ENCODE assay signal across 8 mouse cellular contexts in the genomic region with DNA sequence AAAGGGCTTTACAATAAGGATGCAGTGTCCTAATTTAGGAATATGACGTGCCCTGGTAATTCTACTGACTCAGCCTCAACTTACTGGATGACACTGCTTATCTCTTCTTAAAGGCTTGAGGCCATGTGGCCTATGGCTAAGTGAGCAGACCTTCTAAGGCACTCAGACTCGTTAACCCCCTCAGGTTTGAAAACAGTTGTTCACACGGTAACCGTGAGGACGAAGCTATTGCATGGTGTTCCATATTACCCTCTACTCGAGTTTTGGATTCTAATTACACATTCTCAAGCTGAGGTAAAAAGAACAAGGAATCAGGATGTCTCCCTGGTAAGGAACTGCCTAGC. TPM values are rescaled to one million over a fixed set of nuclear protein-coding genes. Genes with fewer than 3 reads are reported as not detected.
DNase-seq lines count a peak whose midpoint lies in the region; ATAC-seq and TF ChIP-seq lines count a peak whose summit lies in the region.

No protein-coding gene starts in this region.

- peak; percentile 26; the same call in 1 of the 2 replicates for ATAC-seq in heart, embryonic 12.5 days (ENCODE audit: insufficient number of reproducible peaks, low FRiP score)
- peak; percentile 52 for ATAC-seq in forebrain, embryonic 13.5 days
- ATAC-seq in liver, embryonic 13.5 days (ENCODE audit: low read depth) = peak; percentile 24

- H3K4me1 ChIP-seq in heart, embryonic 12.5 days (replicated peaks) = peaks cover 15% of the 10 kb centered on the region
- no peaks in the 10 kb centered on the region for H3K4me1 ChIP-seq in ES-Bruce4 (ENCODE audit: control insufficient read depth, insufficient read depth, low read length)
- H3K4me1 ChIP-seq in forebrain, embryonic 13.5 days = peaks cover 24% of the 10 kb centered on the region
- H3K4me1 ChIP-seq in liver, embryonic 13.5 days (replicated peaks) = peaks cover 28% of the 10 kb centered on the region

- intact Hi-C loops in heart, postnatal 10 days (cut with DNase I) = loop anchor here (1.0 to 10.0 kb wide), 2 partner anchors 121 to 280 kb away; a partner anchor contains a TSS

- TF ChIP-seq POLR2A in ES-Bruce4 (IDR thresholded peaks at IDR 0.05; ENCODE audit: insufficient read depth, low read length) = no peak

- H3K9ac ChIP-seq in heart, embryonic 12.5 days = peak overlapping the region; percentile 95
- peak overlapping the region; percentile 81 for H3K9ac ChIP-seq in ES-Bruce4 (ENCODE audit: low read depth, poor library complexity, severe bottlenecking)
- H3K9ac ChIP-seq in forebrain, embryonic 13.5 days = peak overlapping the region; percentile 94
- H3K9ac ChIP-seq in liver, embryonic 13.5 days = peak overlapping the region; percentile 95

- no peak for TF ChIP-seq CTCF in ES-Bruce4 (IDR thresholded peaks at IDR 0.05; ENCODE audit: low read depth, low read length)

- peak overlapping the region; percentile 91; the same call in 1 of the 2 replicates for H3K27ac ChIP-seq in heart, embryonic 12.5 days (ENCODE audit: poor library complexity, severe bottlenecking)
- peak overlapping the region; percentile 95 for H3K27ac ChIP-seq in ES-Bruce4 (ENCODE audit: insufficient read depth, low read length)
- H3K27ac ChIP-seq in forebrain, embryonic 13.5 days = peak overlapping the region; percentile 96
- peak overlapping the region; percentile 98 for H3K27ac ChIP-seq in liver, embryonic 13.5 days

- no peaks in the 10 kb centered on the region for H3K9me3 ChIP-seq in heart, embryonic 12.5 days (replicated peaks)
- no peaks in the 10 kb centered on the region for H3K9me3 ChIP-seq in ES-Bruce4 (replicated peaks; ENCODE audit: control insufficient read depth, insufficient read depth, low read length, poor library complexity, severe bottlenecking)
- H3K9me3 ChIP-seq in forebrain, embryonic 13.5 days (replicated peaks) = no peaks in the 10 kb centered on the region
- H3K9me3 ChIP-seq in liver, embryonic 13.5 days (replicated peaks) = no peaks in the 10 kb centered on the region

- no peak for DNase-seq in heart, postnatal 10 days
- DNase-seq in liver, embryonic 13.5 days = no peak
- DNase-seq in thymus, postnatal 25 days = no peak
- DNase-seq in ovary, postnatal 14 days (ENCODE audit: low spot score) = no peak
- no peak for DNase-seq in cerebellum, adult 11-12 months

- no peak for TF ChIP-seq EP300 in ES-Bruce4 (IDR thresholded peaks at IDR 0.05; ENCODE audit: insufficient read depth, low read depth, low read length)

- H3K36me3 ChIP-seq in heart, embryonic 12.5 days = peaks cover 14% of the 10 kb centered on the region; the same call in 1 of the 2 replicates
- H3K36me3 ChIP-seq in ES-Bruce4 (ENCODE audit: control insufficient read depth, insufficient read depth, low read length, poor library complexity, severe bottlenecking) = peaks cover 3% of the 10 kb centered on the region; the same call in 1 of the 2 replicates
- H3K36me3 ChIP-seq in forebrain, embryonic 13.5 days (ENCODE audit: poor library complexity, severe bottlenecking) = peaks cover 7% of the 10 kb centered on the region; the same call in 1 of the 2 replicates
- peaks cover 12% of the 10 kb centered on the region; the same call in 1 of the 2 replicates for H3K36me3 ChIP-seq in liver, embryonic 13.5 days

- WGBS in heart, embryonic 12.5 days = 18% methylated on average over 6 of the region's 6 CpGs
- 18% methylated on average over 6 of the region's 6 CpGs for WGBS in forebrain, embryonic 13.5 days
- WGBS in liver, embryonic 13.5 days (ENCODE audit: insufficient replicate concordance) = 14% methylated on average over 6 of the region's 6 CpGs

- peak overlapping the region; percentile 94 for H3K4me2 ChIP-seq in heart, embryonic 12.5 days
- H3K4me2 ChIP-seq in forebrain, embryonic 13.5 days = peak overlapping the region; percentile 89
- peak overlapping the region; percentile 82 for H3K4me2 ChIP-seq in liver, embryonic 13.5 days

- no peaks in the 10 kb centered on the region for H3K27me3 ChIP-seq in heart, embryonic 12.5 days (replicated peaks)
- H3K27me3 ChIP-seq in ES-Bruce4 (ENCODE audit: control insufficient read depth, insufficient read depth, low read length, poor library complexity, severe bottlenecking) = no peaks in the 10 kb centered on the region
- H3K27me3 ChIP-seq in forebrain, embryonic 13.5 days = no peaks in the 10 kb centered on the region
- H3K27me3 ChIP-seq in liver, embryonic 13.5 days = peaks cover 5% of the 10 kb centered on the region; the same call in 1 of the 2 replicates

- peak overlapping the region; percentile 91 for H3K4me3 ChIP-seq in heart, embryonic 12.5 days
- H3K4me3 ChIP-seq in ES-Bruce4 (ENCODE audit: low read depth, low read length) = peak overlapping the region; percentile 90
- H3K4me3 ChIP-seq in forebrain, embryonic 13.5 days = peak overlapping the region; percentile 75
- H3K4me3 ChIP-seq in liver, embryonic 13.5 days (replicated peaks) = peak overlapping the region; percentile 92

RNA-seq across cellular contexts. Expression of a gene that starts 0.6 kb away (rescaled TPM):
- 49.1 and 56.6 TPM in 2 replicates for polyA plus RNA-seq in heart, embryonic 12.5 days (2016; fragmentation: Nextera tagmentation; extraction: Ambion mirVana)
- 10 to 100 TPM; 69.6 to 75.1 TPM for total RNA-seq in heart, postnatal 10 days (2021)
- 110 and 112 TPM in 2 replicates for polyA plus RNA-seq in ES-Bruce4 (2011; ENCODE audit: insufficient read depth, insufficient read length, low read depth, missing spikeins)
- polyA plus RNA-seq in forebrain, embryonic 13.5 days (2015; fragmentation: Nextera tagmentation; extraction: Ambion mirVana) = 82.6 and 88.9 TPM in 2 replicates
- polyA plus RNA-seq in liver, embryonic 13.5 days (2015; fragmentation: Nextera tagmentation; extraction: Ambion mirVana) = 31.5 and 36.6 TPM in 2 replicates

RNA-seq across cellular contexts. Expression of a gene that starts 16.8 kb away (rescaled TPM):
- not detected in 2 replicates for polyA plus RNA-seq in heart, embryonic 12.5 days (2016; fragmentation: Nextera tagmentation; extraction: Ambion mirVana)
- not detected for total RNA-seq in heart, postnatal 10 days (2021)
- not detected in 2 replicates for polyA plus RNA-seq in ES-Bruce4 (2011; ENCODE audit: insufficient read depth, insufficient read length, low read depth, missing spikeins)
- not detected in 2 replicates for polyA plus RNA-seq in forebrain, embryonic 13.5 days (2015; fragmentation: Nextera tagmentation; extraction: Ambion mirVana)
- polyA plus RNA-seq in liver, embryonic 13.5 days (2015; fragmentation: Nextera tagmentation; extraction: Ambion mirVana) = not detected in 2 replicates

RNA-seq across cellular contexts. Expression of a gene that starts 36.9 kb away (rescaled TPM):
- 13.0 and 16.1 TPM in 2 replicates for polyA plus RNA-seq in heart, embryonic 12.5 days (2016; fragmentation: Nextera tagmentation; extraction: Ambion mirVana)
- 10 to 100 TPM in 1 of 2 experiments, 1 to 10 TPM in 1; 8.1 to 10.6 TPM for total RNA-seq in heart, postnatal 10 days (2021)
- polyA plus RNA-seq in ES-Bruce4 (2011; ENCODE audit: insufficient read depth, insufficient read length, low read depth, missing spikeins) = 50.0 and 55.6 TPM in 2 replicates
- 18.0 and 19.6 TPM in 2 replicates for polyA plus RNA-seq in forebrain, embryonic 13.5 days (2015; fragmentation: Nextera tagmentation; extraction: Ambion mirVana)
- polyA plus RNA-seq in liver, embryonic 13.5 days (2015; fragmentation: Nextera tagmentation; extraction: Ambion mirVana) = 14.3 and 18.6 TPM in 2 replicates
